Mouse (Mus musculus): ENCODE data around the gene Tent4a.
"Not testable (repeated sequence)": the region's sequence is repeated elsewhere in the genome, so short reads cannot be mapped to it uniquely, and the experiment has no call there.

Tent4a gene

GRCm38 (mm10) chr13:69534334-69534653 is at the start of gene Tent4a:
Gene Tent4a, minus strand, starts transcription at chr13:69534617.
- DNase-seq (ENCODE audit: low spot score in 2 of 2): no peak

GRCm38 (mm10) chr13:69583591-69583990 is 49.2 kb upstream of the Tent4a start:
- no peak for DNase-seq (ENCODE audit: low spot score in 2 of 2)

- no peak for DNase-seq (ENCODE audit: low spot score in 2 of 2)
Observed at GRCm38 (mm10) chr13:69582411-69582810, 48.0 kb upstream of the Tent4a start.

GRCm38 (mm10) chr13:69577181-69577834 is 42.9 kb upstream of the Tent4a start:
- DNase-seq (ENCODE audit: low spot score in 2 of 2): no peak

GRCm38 (mm10) chr13:69576676-69577075 is 42.3 kb upstream of the Tent4a start:
- DNase-seq (ENCODE audit: low spot score in 2 of 2): no peak

- no peak for DNase-seq (ENCODE audit: low spot score in 2 of 2)
Observed at GRCm38 (mm10) chr13:69572594-69572993, 38.2 kb upstream of the Tent4a start.

GRCm38 (mm10) chr13:69569201-69569600 is 34.8 kb upstream of the Tent4a start:
- no peak for DNase-seq (ENCODE audit: low spot score in 2 of 2)

GRCm38 (mm10) chr13:69565401-69565800 is 31.0 kb upstream of the Tent4a start:
- not testable (repeated sequence) for DNase-seq (ENCODE audit: low spot score in 2 of 2)

- DNase-seq (ENCODE audit: low spot score in 2 of 2): no peak
Observed at GRCm38 (mm10) chr13:69564573-69564972, 30.2 kb upstream of the Tent4a start.

GRCm38 (mm10) chr13:69563905-69564304 is 29.5 kb upstream of the Tent4a start:
- no peak for DNase-seq (ENCODE audit: low spot score in 2 of 2)

GRCm38 (mm10) chr13:69562654-69563574 is 28.5 kb upstream of the Tent4a start:
- DNase-seq (ENCODE audit: low spot score in 2 of 2): no peak

GRCm38 (mm10) chr13:69562004-69562403 is 27.6 kb upstream of the Tent4a start:
- DNase-seq (ENCODE audit: low spot score in 2 of 2): no peak

GRCm38 (mm10) chr13:69559291-69559961 is 25.0 kb upstream of the Tent4a start:
- no peak for DNase-seq (ENCODE audit: low spot score in 2 of 2)

- DNase-seq (ENCODE audit: low spot score in 2 of 2): no peak
Observed at GRCm38 (mm10) chr13:69558098-69558660, 23.8 kb upstream of the Tent4a start.

GRCm38 (mm10) chr13:69556728-69557127 is 22.3 kb upstream of the Tent4a start:
- no peak for DNase-seq (ENCODE audit: low spot score in 2 of 2)

GRCm38 (mm10) chr13:69555957-69556482 is 21.6 kb upstream of the Tent4a start:
- DNase-seq (ENCODE audit: low spot score in 2 of 2): no peak

- DNase-seq (ENCODE audit: low spot score in 2 of 2): no peak
Observed at GRCm38 (mm10) chr13:69555045-69555444, 20.6 kb upstream of the Tent4a start.

GRCm38 (mm10) chr13:69554255-69554654 is 19.8 kb upstream of the Tent4a start:
- DNase-seq (ENCODE audit: low spot score in 2 of 2): no peak

GRCm38 (mm10) chr13:69553024-69553423 is 18.6 kb upstream of the Tent4a start:
- no peak for DNase-seq (ENCODE audit: low spot score in 2 of 2)

GRCm38 (mm10) chr13:69550831-69551230 is 16.4 kb upstream of the Tent4a start:
- no peak for DNase-seq (ENCODE audit: low spot score in 2 of 2)

GRCm38 (mm10) chr13:69549980-69550379 is 15.6 kb upstream of the Tent4a start:
- DNase-seq (ENCODE audit: low spot score in 2 of 2): no peak
